ENCODE assay signal across 11 mouse cellular contexts in genomic region chr17:29445072-29445471, GRCm38 (mm10). TPM values are rescaled to one million over a fixed set of nuclear protein-coding genes. Genes with fewer than 3 reads are reported as not detected.
DNase-seq lines count a peak whose midpoint lies in the region; ATAC-seq lines count a peak whose summit lies in the region.
"Had no signal": no experiment of that assay in that cellular context is flagged by ENCODE, and none has a peak within 500 bp of the region (broad histone marks: within the 10 kb centered on the region; RNA-seq: fewer than 3 reads in every experiment).

No protein-coding gene starts in this region.

- peak overlapping the region; percentile 15; the same call in 1 of the 2 replicates for H3K4me3 ChIP-seq in heart, embryonic 10.5 days
- H3K4me3 ChIP-seq in midbrain, embryonic 10.5 days: no peak overlapping the region
- H3K4me3 ChIP-seq in midbrain, embryonic 16.5 days (ENCODE audit: low read depth, low read length): no peak overlapping the region
- H3K4me3 ChIP-seq in liver, embryonic 13.5 days (replicated peaks): peak overlapping the region; percentile 25
- H3K4me3 ChIP-seq: myocyte had no signal

- 13% methylated on average over 8 of the region's 8 CpGs for WGBS in heart, embryonic 10.5 days
- WGBS in midbrain, embryonic 10.5 days: 42% methylated on average over 8 of the region's 8 CpGs
- WGBS in midbrain, embryonic 16.5 days: 17% methylated on average over 8 of the region's 8 CpGs
- WGBS in liver, embryonic 13.5 days (ENCODE audit: insufficient replicate concordance): 14% methylated on average over 8 of the region's 8 CpGs

- DNase-seq in heart, embryonic 10.5 days (ENCODE audit: low spot score): peak; percentile 89
- DNase-seq in heart, adult 9 months (ENCODE audit: low spot score in 2 of 2): no peak
- DNase-seq in midbrain, embryonic 10.5 days (ENCODE audit: low spot score): no peak
- DNase-seq in liver, embryonic 13.5 days: peak; percentile 62
- DNase-seq in yolk sac, embryonic 10.5 days (ENCODE audit: low spot score): peak; percentile 47
- no peak for DNase-seq in layer of hippocampus, adult 8-10 months (ENCODE audit: low spot score in 2 of 2)
- DNase-seq: adrenal gland, postnatal 25 days; layer of hippocampus, adult 9-11 months had no signal

- H3K9ac ChIP-seq in midbrain, embryonic 16.5 days (ENCODE audit: low read depth, low read length): no peak overlapping the region
- H3K9ac ChIP-seq in liver, embryonic 13.5 days: peak overlapping the region; percentile 71

- no peak for ATAC-seq in midbrain, embryonic 16.5 days
- no peak for ATAC-seq in liver, embryonic 13.5 days (ENCODE audit: low read depth)
- ATAC-seq in monocyte, adult 5-6 weeks (replicated peaks; ENCODE audit: insufficient number of reproducible peaks, low FRiP score, low TSS enrichment, poor library complexity, severe bottlenecking): no peak

- H3K27ac ChIP-seq in heart, embryonic 10.5 days: peak overlapping the region; percentile 85
- H3K27ac ChIP-seq in midbrain, embryonic 10.5 days (replicated peaks): peak overlapping the region; percentile 72
- H3K27ac ChIP-seq in midbrain, embryonic 16.5 days (ENCODE audit: low read length): no peak overlapping the region
- peak overlapping the region; percentile 99 for H3K27ac ChIP-seq in liver, embryonic 13.5 days

- no peaks in the 10 kb centered on the region for H3K9me3 ChIP-seq in heart, embryonic 10.5 days
- no peaks in the 10 kb centered on the region for H3K9me3 ChIP-seq in midbrain, embryonic 10.5 days (replicated peaks)
- H3K9me3 ChIP-seq in midbrain, embryonic 16.5 days (replicated peaks; ENCODE audit: control insufficient read depth, low read length, poor library complexity, severe bottlenecking): no peaks in the 10 kb centered on the region
- no peaks in the 10 kb centered on the region for H3K9me3 ChIP-seq in liver, embryonic 13.5 days (replicated peaks)

- H3K4me1 ChIP-seq in heart, embryonic 10.5 days: peaks cover 74% of the 10 kb centered on the region
- peaks cover 55% of the 10 kb centered on the region for H3K4me1 ChIP-seq in midbrain, embryonic 10.5 days
- H3K4me1 ChIP-seq in midbrain, embryonic 16.5 days (ENCODE audit: control insufficient read depth, insufficient read depth, low read length): no peaks in the 10 kb centered on the region
- H3K4me1 ChIP-seq in liver, embryonic 13.5 days (replicated peaks): peaks cover 97% of the 10 kb centered on the region

- H3K36me3 ChIP-seq in heart, embryonic 10.5 days: no peaks in the 10 kb centered on the region
- no peaks in the 10 kb centered on the region for H3K36me3 ChIP-seq in midbrain, embryonic 10.5 days
- no peaks in the 10 kb centered on the region for H3K36me3 ChIP-seq in midbrain, embryonic 16.5 days (ENCODE audit: control insufficient read depth, insufficient read depth, low read length)
- no peaks in the 10 kb centered on the region for H3K36me3 ChIP-seq in liver, embryonic 13.5 days

- H3K27me3 ChIP-seq in heart, embryonic 10.5 days (ENCODE audit: insufficient read depth, poor library complexity, severe bottlenecking): no peaks in the 10 kb centered on the region
- H3K27me3 ChIP-seq in midbrain, embryonic 10.5 days (ENCODE audit: low read depth, poor library complexity, severe bottlenecking): peaks cover 6% of the 10 kb centered on the region
- no peaks in the 10 kb centered on the region for H3K27me3 ChIP-seq in midbrain, embryonic 16.5 days (ENCODE audit: control insufficient read depth, insufficient read depth, low read depth, low read length)
- no peaks in the 10 kb centered on the region for H3K27me3 ChIP-seq in liver, embryonic 13.5 days

- no peak overlapping the region for H3K4me2 ChIP-seq in midbrain, embryonic 16.5 days (ENCODE audit: low read length)
- peak overlapping the region; percentile 57 for H3K4me2 ChIP-seq in liver, embryonic 13.5 days

RNA-seq across cellular contexts. Expression of gene Pim1, which starts 45.5 kb away (rescaled TPM):
- polyA plus RNA-seq in heart, embryonic 10.5 days (2016; fragmentation: Nextera tagmentation; extraction: Ambion mirVana): 28.7 and 31.4 TPM in 2 replicates
- polyA plus RNA-seq in midbrain, embryonic 10.5 days (2016; fragmentation: Nextera tagmentation; extraction: Ambion mirVana): 27.2 and 33.8 TPM in 2 replicates
- polyA plus RNA-seq in midbrain, embryonic 16.5 days (2015; fragmentation: Nextera tagmentation; extraction: Ambion mirVana): 7.3 and 7.6 TPM in 2 replicates
- 105 and 110 TPM in 2 replicates for polyA plus RNA-seq in liver, embryonic 13.5 days (2015; fragmentation: Nextera tagmentation; extraction: Ambion mirVana)
- total RNA-seq in layer of hippocampus, adult 8-10 months (2022): 1 to 10 TPM; 2.6 to 3.8 (median 3.4) TPM
- 698 to 1,062 TPM (median 980 TPM) in 3 replicates for total RNA-seq in monocyte, adult 5-6 weeks (2017)

Comparison
In these comparisons a context has a peak if more than half of its experiments do, and no peak if none do; other contexts are left out.
1. DNase-seq: peak in heart, embryonic 10.5 days (single experiment), liver, embryonic 13.5 days (single experiment) and yolk sac, embryonic 10.5 days (single experiment); none in heart, adult 9 months (0 of 2), midbrain, embryonic 10.5 days (single experiment) and layer of hippocampus, adult 8-10 months (0 of 2).
2. H3K4me3 ChIP-seq: peak in heart, embryonic 10.5 days (single experiment) and liver, embryonic 13.5 days (single experiment); none in midbrain, embryonic 10.5 days (single experiment) and midbrain, embryonic 16.5 days (single experiment).